Comparison of ENCODE assay signal across 9 mouse cellular contexts in genomic region chr16:17812120-17812519, GRCm38 (mm10). TPM values are rescaled to one million over a fixed set of nuclear protein-coding genes. Genes with fewer than 3 reads are reported as not detected.
DNase-seq lines count a peak whose midpoint lies in the region; ATAC-seq and TF ChIP-seq lines count a peak whose summit lies in the region.
"Had no signal": no experiment of that assay in that cellular context is flagged by ENCODE, and none has a peak within 500 bp of the region (broad histone marks: within the 10 kb centered on the region; RNA-seq: fewer than 3 reads in every experiment).

No protein-coding gene starts in this region.

- WGBS in large intestine, adult 2 months: 4% methylated on average over 5 of the region's 5 CpGs

- DNase-seq in cerebellum, adult 11-12 months: peak; percentile 6
- no peak for DNase-seq in cerebellum, adult 9-11 months
- no peak for DNase-seq in layer of hippocampus, adult 2 months (ENCODE audit: low spot score in 2 of 2)
- DNase-seq in layer of hippocampus, postnatal 36 days: no peak
- DNase-seq in MN1 (ENCODE audit: low spot score): peak; percentile 73
- peak; percentile 42 for DNase-seq in large intestine, adult 2 months (ENCODE audit: low read depth, low spot score)
- DNase-seq in layer of hippocampus, postnatal 25 days (ENCODE audit: extremely low spot score in 1 of 2, low spot score in 1 of 2): no peak

- no peak for ATAC-seq in megakaryocyte-erythroid progenitor cell, adult 5-6 weeks (replicated peaks; ENCODE audit: low FRiP score, low TSS enrichment, poor library complexity, severe bottlenecking)

- peak; percentile 94 for TF ChIP-seq CTCF in layer of hippocampus, adult 2 months (conservative IDR thresholded peaks at IDR 0.05)

- H3K27ac ChIP-seq in layer of hippocampus, adult 2 months: no peak overlapping the region

- H3K4me3 ChIP-seq in layer of hippocampus, adult 2 months: no peak overlapping the region

RNA-seq across cellular contexts. Expression of gene Scarf2, which starts 15.0 kb away (rescaled TPM):
- total RNA-seq in layer of hippocampus, adult 2 months (2021): 1 to 10 TPM; 2.5 to 2.7 TPM
- total RNA-seq in layer of hippocampus, postnatal 36 days (2021): 1 to 10 TPM; 2.1 to 2.4 TPM
- 10.5 and 14.0 TPM in 2 replicates for polyA plus RNA-seq in large intestine, adult 2 months (2012; rRNA removed)
- total RNA-seq in megakaryocyte-erythroid progenitor cell, adult 5-6 weeks (2014; fragmentation: Nextera tagmentation): not detected in 2 replicates
- total RNA-seq in megakaryocyte-erythroid progenitor cell, adult 5-6 weeks (2017): not detected in 2 replicates
- 1 to 10 TPM; 2.7 to 2.8 TPM for total RNA-seq in layer of hippocampus, postnatal 25 days (2021)

RNA-seq across cellular contexts. Expression of gene B830017H08Rik, which starts 20.8 kb away (rescaled TPM):
- total RNA-seq in layer of hippocampus, adult 2 months (2021): 1 to 10 TPM; 3.2 to 4.5 TPM
- 1 to 10 TPM; 2.6 to 4.0 TPM for total RNA-seq in layer of hippocampus, postnatal 36 days (2021)
- not detected in 2 replicates for polyA plus RNA-seq in large intestine, adult 2 months (2012; rRNA removed)
- total RNA-seq in megakaryocyte-erythroid progenitor cell, adult 5-6 weeks (2014; fragmentation: Nextera tagmentation): not detected in 2 replicates
- total RNA-seq in megakaryocyte-erythroid progenitor cell, adult 5-6 weeks (2017): not detected in 2 replicates
- total RNA-seq in layer of hippocampus, postnatal 25 days (2021): 1 to 10 TPM; 3.6 to 3.7 TPM
- polyA plus RNA-seq: lung, embryonic 16.5 days had no signal

RNA-seq across cellular contexts. Expression of gene Car15, which starts 26.0 kb away (rescaled TPM):
- total RNA-seq in layer of hippocampus, adult 2 months (2021): 10 to 100 TPM; 13.1 to 16.8 TPM
- 10 to 100 TPM; 12.8 to 16.4 TPM for total RNA-seq in layer of hippocampus, postnatal 36 days (2021)
- 8.8 and 11.0 TPM in 2 replicates for polyA plus RNA-seq in large intestine, adult 2 months (2012; rRNA removed)
- 3.5 and 6.9 TPM in 2 replicates for total RNA-seq in megakaryocyte-erythroid progenitor cell, adult 5-6 weeks (2014; fragmentation: Nextera tagmentation)
- total RNA-seq in megakaryocyte-erythroid progenitor cell, adult 5-6 weeks (2017): 2.2 and 3.4 TPM in 2 replicates
- total RNA-seq in layer of hippocampus, postnatal 25 days (2021): 10 to 100 TPM; 12.9 to 13.5 TPM

RNA-seq across cellular contexts. Expression of gene Klhl22, which starts 52.7 kb away (rescaled TPM):
- total RNA-seq in layer of hippocampus, adult 2 months (2021): 100 to 1,000 TPM; 101 TPM
- total RNA-seq in layer of hippocampus, postnatal 36 days (2021): 100 to 1,000 TPM in 1 of 2 experiments, 10 to 100 TPM in 1; 86.2 to 109 TPM
- 38.5 and 51.9 TPM in 2 replicates for polyA plus RNA-seq in large intestine, adult 2 months (2012; rRNA removed)
- total RNA-seq in megakaryocyte-erythroid progenitor cell, adult 5-6 weeks (2014; fragmentation: Nextera tagmentation): 34.5 and 35.6 TPM in 2 replicates
- 26.6 and 65.5 TPM in 2 replicates for total RNA-seq in megakaryocyte-erythroid progenitor cell, adult 5-6 weeks (2017)
- total RNA-seq in layer of hippocampus, postnatal 25 days (2021): 100 to 1,000 TPM in 1 of 2 experiments, 10 to 100 TPM in 1; 97.3 to 103 TPM

Comparison
In these comparisons a context has a peak if more than half of its experiments do, and no peak if none do; other contexts are left out.
1. DNase-seq: peak in cerebellum, adult 11-12 months (single experiment), MN1 (single experiment) and large intestine, adult 2 months (single experiment); none in cerebellum, adult 9-11 months (single experiment), layer of hippocampus, adult 2 months (0 of 2), layer of hippocampus, postnatal 36 days (0 of 2) and layer of hippocampus, postnatal 25 days (0 of 2).